Comparison of ENCODE assay signal across 8 mouse cellular contexts in genomic region chr6:148248625-148249024, GRCm38 (mm10). TPM values are rescaled to one million over a fixed set of nuclear protein-coding genes. Genes with fewer than 3 reads are reported as not detected.
A peak's percentile ranks its signal among the peaks of the same experiment; 100 is the strongest.
DNase-seq lines count a peak whose midpoint lies in the region; ATAC-seq lines count a peak whose summit lies in the region.

No protein-coding gene starts in this region.

- DNase-seq in kidney, adult 8-10 months: peak; percentile 20 to 52
- peak; percentile 17 for DNase-seq in CD4-positive helper T cell, adult 2 months (ENCODE audit: low read depth, low spot score)
- peak; percentile 39 for DNase-seq in MEL-GATA-1-ER (ENCODE audit: extremely low read depth, low read depth)
- DNase-seq in embryo, embryonic 11.5 days (ENCODE audit: low read depth, low spot score): peak; percentile 41
- peak; percentile 72 to 75 for DNase-seq in kidney, postnatal 4 days
- peak; percentile 12 to 31 for DNase-seq in natural killer cell, adult 2 months (ENCODE audit: low spot score in 2 of 2)

- no peaks in the 10 kb centered on the region for H3K36me3 ChIP-seq in kidney, embryonic 15.5 days

- H3K27ac ChIP-seq in kidney, embryonic 15.5 days: no peak overlapping the region

- no peaks in the 10 kb centered on the region for H3K9me3 ChIP-seq in kidney, embryonic 15.5 days (replicated peaks)

- H3K27me3 ChIP-seq in kidney, embryonic 15.5 days: no peaks in the 10 kb centered on the region

- no peak overlapping the region for H3K4me3 ChIP-seq in kidney, embryonic 15.5 days (replicated peaks)

- 47% methylated on average over 2 of the region's 2 CpGs for WGBS in kidney, embryonic 15.5 days

- no peak overlapping the region for H3K4me2 ChIP-seq in kidney, embryonic 15.5 days

- no peak for ATAC-seq in kidney, embryonic 15.5 days (replicated peaks; ENCODE audit: low FRiP score)
- no peak for ATAC-seq in activated CD4-positive, CD25-positive, alpha-beta regulatory T cell, adult 4 months

- 0 out of 2 replicates have a peak, but pooled peaks cover 5% of the 10 kb centered on the region for H3K4me1 ChIP-seq in kidney, embryonic 15.5 days

- H3K9ac ChIP-seq in kidney, embryonic 15.5 days: no peak overlapping the region

RNA-seq across cellular contexts. Expression of gene Ergic2, which starts 36.5 kb away (rescaled TPM):
- polyA plus RNA-seq in kidney, embryonic 15.5 days (2015; fragmentation: Nextera tagmentation; extraction: Ambion mirVana): 215 and 235 TPM in 2 replicates
- polyA plus RNA-seq in activated CD4-positive, CD25-positive, alpha-beta regulatory T cell, adult 4 months (2017; shearing (Covaris generic)): 100 to 1,000 TPM; 168 to 171 TPM

Comparison
In these comparisons a context has a peak if more than half of its experiments do, and no peak if none do; other contexts are left out.
1. DNase-seq: peak in every context shown above with its lines; median percentile 74 in kidney, postnatal 4 days; 41 in embryo, embryonic 11.5 days; 39 in MEL-GATA-1-ER; 36 in kidney, adult 8-10 months; 22 in natural killer cell, adult 2 months; 17 in CD4-positive helper T cell, adult 2 months.